Mouse (Mus musculus) layer of hippocampus, adult 8-10 months (tissue): ENCODE measurements around the gene Prdm9. TPM values are rescaled to one million over a fixed set of nuclear protein-coding genes. Genes with fewer than 3 reads are reported as not detected.

ENCODE experiments used
- DNase-seq, 2 experiments: peaks; one replicate each; pipeline ENCODE4 v3.0.0; 2022; ENCODE audit warnings: low spot score in 2 of 2
- total RNA-seq, 4 experiments: library from RNA; stranded (reverse); gene quantifications; 2 replicates each; pipeline ENCODE4 v1.2.4; 2022

The Prdm9 gene
- total RNA-seq, 4 experiments from 2014 or later = 2.0 to 2.9 (median 2.4) TPM

- no peak for DNase-seq
Measured at GRCm38 (mm10) chr17:15527811-15528136, 36.4 kb downstream of the Prdm9 start.

- peak; percentile 89 for DNase-seq
Measured at GRCm38 (mm10) chr17:15526986-15527810, 37.0 kb downstream of the Prdm9 start, which contains the start of gene Pdcd2. TSS of gene Pdcd2 (minus strand) at chr17:15527301.

- no peak for DNase-seq
Measured at GRCm38 (mm10) chr17:15526304-15526703, 37.9 kb downstream of the Prdm9 start.

GRCm38 (mm10) chr17:15518766-15519165 lies 45.4 kb downstream of the Prdm9 start:
- DNase-seq = no peak

GRCm38 (mm10) chr17:15518186-15518585 lies 46.0 kb downstream of the Prdm9 start:
- DNase-seq = no peak

- DNase-seq = no peak
Measured at GRCm38 (mm10) chr17:15517776-15518175, 46.4 kb downstream of the Prdm9 start.

GRCm38 (mm10) chr17:15510694-15511093 lies 53.5 kb downstream of the Prdm9 start:
- no peak for DNase-seq

- DNase-seq = peak; percentile 96 to 97
Measured at GRCm38 (mm10) chr17:15499656-15500394, 64.3 kb downstream of the Prdm9 start, which contains the start of the genes Psmb1 and Tbp. TSS of gene Psmb1 (minus strand) at chr17:15499751. TSS of gene Tbp (plus strand) at chr17:15499888.

- no peak for DNase-seq
Measured at GRCm38 (mm10) chr17:15498753-15499113, 65.4 kb downstream of the Prdm9 start.

- DNase-seq = peak; percentile 91 to 94
Measured at GRCm38 (mm10) chr17:15497882-15498752, 66.0 kb downstream of the Prdm9 start.

Other genes starting within 250 kb of the Prdm9 start
- 10 to 100 TPM in 2 of 4 experiments, 1 to 10 TPM in 2; 8.7 to 12.3 (median 10.6) TPM for gene Dll1, start 187.5 kb downstream of the Prdm9 start, total RNA-seq
- 10 to 100 TPM; 45.0 to 55.4 (median 50.5) TPM for gene Fam120b, start 168.2 kb downstream of the Prdm9 start, total RNA-seq
- gene Psmb1, start 64.6 kb downstream of the Prdm9 start, total RNA-seq = 100 to 1,000 TPM; 125 to 136 (median 129) TPM
- 10 to 100 TPM; 31.3 to 49.0 (median 34.2) TPM for gene Tbp, start 64.5 kb downstream of the Prdm9 start, total RNA-seq
- 10 to 100 TPM; 15.8 to 24.5 (median 17.8) TPM for gene Pdcd2, start 37.1 kb downstream of the Prdm9 start, total RNA-seq
- 10 to 100 TPM; 21.7 to 28.1 (median 25.8) TPM for gene Chd1, start 140.6 kb upstream of the Prdm9 start, total RNA-seq